Mouse (Mus musculus) neural tube, embryonic 11.5 days (tissue): Measurements from ENCODE around the gene Tlr9. TPM values are rescaled to one million over a fixed set of nuclear protein-coding genes. Genes with fewer than 3 reads are reported as not detected.

Source experiments
- ATAC-seq: fragments of 200-750 bp; cut with Nextera tagmentation; 2 replicates; pipeline ENCODE4 v1.8.0; 2017; ENCODE audit warnings: moderate number of reproducible peaks, mild to moderate bottlenecking, moderate TSS enrichment, moderate library complexity; ENCODE audit not compliant: insufficient read depth, low FRiP score, low TSS enrichment
- DNase-seq: peaks from one replicate; pipeline ENCODE4 v3.0.0-alpha.2; 2015; ENCODE audit warnings: low spot score
- H3K27ac ChIP-seq: fragments of 300-500 bp; sonication (generic); 2 replicates; pipeline ENCODE4 v1.5.1; 2014; ENCODE audit warnings: low read depth, mild to moderate bottlenecking, low read length
- H3K27me3 ChIP-seq: fragments of 300-500 bp; sonication (generic); 2 replicates; pipeline ENCODE4 v1.6.1; 2014; ENCODE audit warnings: mild to moderate bottlenecking, low read length, mixed read lengths; ENCODE audit not compliant: control insufficient read depth, insufficient read depth
- H3K36me3 ChIP-seq: fragments of 300-500 bp; sonication (generic); 2 replicates; pipeline ENCODE4 v1.6.1; 2014; ENCODE audit warnings: mild to moderate bottlenecking, low read length, moderate library complexity, mixed read lengths; ENCODE audit not compliant: control insufficient read depth, insufficient read depth
- H3K4me1 ChIP-seq: fragments of 300-500 bp; sonication (generic); 2 replicates; pipeline ENCODE4 v1.6.1; 2014; ENCODE audit warnings: low read length, mixed read lengths; ENCODE audit not compliant: control insufficient read depth, insufficient read depth
- H3K4me2 ChIP-seq: fragments of 300-500 bp; sonication (generic); 2 replicates; pipeline ENCODE4 v1.6.1; 2014; ENCODE audit warnings: low read depth, mild to moderate bottlenecking, moderate library complexity
- H3K4me3 ChIP-seq: fragments of 300-500 bp; sonication (generic); 2 replicates; pipeline ENCODE4 v1.5.1; 2014; ENCODE audit warnings: low read depth, low read length
- H3K9ac ChIP-seq: fragments of 300-500 bp; sonication (generic); 2 replicates; pipeline ENCODE4 v1.6.1; 2014; ENCODE audit warnings: mild to moderate bottlenecking, low read length
- H3K9me3 ChIP-seq: fragments of 300-500 bp; sonication (generic); 2 replicates; pipeline ENCODE4 v1.6.1; 2016; ENCODE audit warnings: low read length; ENCODE audit not compliant: control insufficient read depth
- WGBS: fragments of 180-500 bp; shearing (Covaris S2); extraction: QIAGEN DNeasy Blood & Tissue Kit; methylation state at CpG from one replicate; pipeline ENCODE4 v1.1.7; 2014; 5-methylcytosine and 5-hydroxymethylcytosine counted together
- polyA plus RNA-seq: library from polyadenylated mRNA; unstranded; fragments of >200 nt; fragmentation: Nextera tagmentation; extraction: Ambion mirVana; gene quantifications from 2 replicates; pipeline ENCODE4 v1.2.1, GENCODE M21; 2014

Gene Tlr9
- polyA plus RNA-seq, 1 experiment from 2014 or later: not detected

GRCm38 (mm10) chr9:106233953-106234352, 11.6 kb downstream of the Tlr9 start:
- ATAC-seq (no peak), DNase-seq (no peak)
- no peak overlapping the region for H3K9ac ChIP-seq
- WGBS: 69% methylated on average over 6 of the region's 6 CpGs
- H3K4me1 ChIP-seq: no peaks in the 10 kb centered on the region
- no peaks in the 10 kb centered on the region for H3K27me3 ChIP-seq
- H3K4me2 ChIP-seq: no peak overlapping the region
- H3K9me3 ChIP-seq: no peaks in the 10 kb centered on the region
- H3K36me3 ChIP-seq: peaks cover 20% of the 10 kb centered on the region
- no peak overlapping the region for H3K4me3 ChIP-seq
- no peak overlapping the region for H3K27ac ChIP-seq

DNA sequence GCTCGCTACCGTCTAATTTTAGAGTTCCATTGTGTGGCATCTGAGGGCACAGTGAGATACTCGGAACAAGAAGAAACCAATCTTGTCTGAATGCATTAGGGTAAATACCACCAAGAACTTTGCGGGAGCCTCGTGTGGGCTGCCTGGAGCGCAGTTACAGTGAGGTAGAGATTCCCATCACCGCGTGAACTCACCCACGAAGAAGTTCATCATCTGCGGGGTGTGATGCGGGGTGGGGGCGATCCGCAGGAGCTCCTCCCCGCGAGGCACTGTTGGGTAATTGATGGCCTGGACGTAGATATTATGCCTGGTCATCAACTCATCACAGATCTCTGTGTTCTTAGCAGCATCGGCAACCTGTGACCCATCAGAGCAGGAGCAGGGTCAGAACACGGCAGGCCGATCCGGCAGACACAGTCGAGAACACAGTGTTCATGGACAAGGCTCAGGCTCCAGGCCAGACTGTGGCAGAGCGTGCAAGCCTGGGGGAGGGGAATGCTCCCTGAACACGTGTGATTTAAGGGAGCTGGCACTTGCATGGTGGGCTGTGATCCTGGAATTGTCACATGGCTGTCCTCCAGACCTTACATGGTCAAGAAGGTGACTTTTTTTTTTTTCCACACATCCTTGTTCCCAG, 12.9 kb downstream of the Tlr9 start:
- no peak for DNase-seq
- H3K9ac ChIP-seq: no peak overlapping the region
- no peak overlapping the region for H3K4me2 ChIP-seq
- peaks cover 20% of the 10 kb centered on the region for H3K36me3 ChIP-seq
- H3K4me1 ChIP-seq: no peaks in the 10 kb centered on the region
- no peaks in the 10 kb centered on the region for H3K27me3 ChIP-seq
- no peak for ATAC-seq
- WGBS: 89% methylated on average over 23 of the region's 23 CpGs
- H3K9me3 ChIP-seq: no peaks in the 10 kb centered on the region
- no peak overlapping the region for H3K27ac ChIP-seq
- no peak overlapping the region for H3K4me3 ChIP-seq

GRCm38 (mm10) chr9:106236156-106236817, 13.9 kb downstream of the Tlr9 start:
- no peaks in the 10 kb centered on the region for H3K4me1 ChIP-seq
- 92% methylated on average over 23 of the region's 23 CpGs for WGBS
- H3K36me3 ChIP-seq: peaks cover 22% of the 10 kb centered on the region
- H3K9me3 ChIP-seq: no peaks in the 10 kb centered on the region
- H3K4me3 ChIP-seq: no peak overlapping the region
- no peak overlapping the region for H3K9ac ChIP-seq
- H3K27me3 ChIP-seq: no peaks in the 10 kb centered on the region
- ATAC-seq: no peak
- no peak overlapping the region for H3K4me2 ChIP-seq
- no peak for DNase-seq
- H3K27ac ChIP-seq: no peak overlapping the region

DNA sequence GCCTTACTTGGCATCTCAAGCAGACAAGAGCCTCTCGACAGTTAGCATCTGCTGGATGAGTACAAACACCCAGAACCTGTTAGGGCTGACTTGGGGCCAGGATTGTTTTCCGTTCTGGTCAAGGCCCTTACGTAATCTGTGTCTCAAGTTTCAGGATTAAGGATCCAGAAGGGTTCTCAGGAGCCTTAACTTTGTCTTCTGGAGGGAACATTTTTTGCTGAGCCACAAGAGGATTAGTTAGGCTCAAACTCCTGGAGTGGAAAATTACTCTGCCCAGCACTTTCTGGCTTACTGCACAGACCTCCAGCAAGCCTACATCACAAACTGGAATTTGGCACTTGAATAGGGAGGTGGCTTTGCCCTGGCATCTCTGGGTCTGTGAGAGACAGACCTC, 14.4 kb downstream of the Tlr9 start:
- 81% methylated on average over 3 of the region's 3 CpGs for WGBS
- Histone ChIP-seq H3K27me3 (no peaks in the 10 kb centered on the region), H3K4me3 (no peak overlapping the region), H3K4me2 (no peak overlapping the region), H3K4me1 (no peaks in the 10 kb centered on the region), H3K9me3 (no peaks in the 10 kb centered on the region), H3K9ac (no peak overlapping the region), H3K27ac (no peak overlapping the region), H3K36me3 (peaks cover 25% of the 10 kb centered on the region)
- ATAC-seq (no peak), DNase-seq (no peak)

DNA sequence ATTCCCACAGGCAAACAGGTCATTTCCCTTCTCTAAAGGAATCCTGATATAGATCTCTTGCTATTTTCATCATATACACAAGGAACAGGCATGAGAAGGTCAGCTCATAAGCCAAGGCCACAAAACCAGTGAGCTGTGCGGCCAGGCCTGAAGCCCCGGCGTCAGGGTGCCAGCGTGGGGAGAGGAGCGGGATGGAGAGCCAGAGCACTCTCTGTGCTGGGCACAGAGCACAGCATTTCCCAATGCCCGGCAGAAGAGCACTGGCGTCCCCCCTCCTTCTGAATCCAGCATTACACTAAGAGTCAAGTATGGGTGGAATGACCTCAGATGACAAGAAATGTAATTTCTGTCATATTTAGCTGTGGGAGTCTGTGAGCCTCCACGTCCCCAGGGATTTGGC, 15.0 kb downstream of the Tlr9 start:
- Histone ChIP-seq H3K4me2 (no peak overlapping the region), H3K9me3 (no peaks in the 10 kb centered on the region), H3K4me3 (no peak overlapping the region), H3K4me1 (no peaks in the 10 kb centered on the region), H3K27me3 (no peaks in the 10 kb centered on the region), H3K36me3 (peaks cover 25% of the 10 kb centered on the region), H3K9ac (no peak overlapping the region), H3K27ac (no peak overlapping the region)
- 90% methylated on average over 8 of the region's 8 CpGs for WGBS
- DNase-seq (no peak), ATAC-seq (no peak)

GRCm38 (mm10) chr9:106237878-106238277, 15.5 kb downstream of the Tlr9 start:
- Histone ChIP-seq H3K9ac (no peak overlapping the region), H3K36me3 (peaks cover 27% of the 10 kb centered on the region), H3K27me3 (no peaks in the 10 kb centered on the region), H3K4me3 (no peak overlapping the region), H3K9me3 (no peaks in the 10 kb centered on the region), H3K27ac (no peak overlapping the region), H3K4me1 (no peaks in the 10 kb centered on the region), H3K4me2 (no peak overlapping the region)
- ATAC-seq (no peak), DNase-seq (no peak)
- 94% methylated on average over 10 of the region's 10 CpGs for WGBS

DNA sequence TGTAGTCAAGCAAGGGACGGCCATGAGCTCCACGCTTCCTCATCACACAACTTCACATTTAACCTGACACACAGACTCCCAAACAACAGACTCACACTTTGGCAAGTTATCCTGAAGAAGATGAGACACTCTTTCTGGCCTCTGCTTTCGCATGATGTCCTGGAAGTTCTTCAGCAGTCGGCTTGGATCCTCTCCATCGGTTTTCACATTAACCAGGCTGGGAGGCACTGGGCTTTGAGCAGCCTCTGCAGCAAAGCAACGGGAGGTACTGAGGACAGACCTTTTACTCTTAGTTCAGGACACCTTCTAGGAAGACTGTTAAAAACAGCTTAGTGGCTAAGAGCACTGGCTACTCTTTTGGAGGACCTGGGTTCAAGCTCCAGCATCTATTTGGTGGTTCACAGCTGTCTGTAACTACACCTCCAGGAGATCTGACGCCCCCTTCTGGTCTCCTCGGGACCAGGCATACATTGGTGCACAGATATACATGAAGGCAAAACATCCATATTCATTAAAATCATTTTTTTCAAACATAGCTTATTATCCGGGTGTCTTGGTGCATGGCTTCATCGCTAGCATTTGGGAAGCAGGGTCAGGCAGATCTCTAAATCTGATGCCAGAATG, 19.3 kb downstream of the Tlr9 start:
- H3K4me2 ChIP-seq: no peak overlapping the region
- WGBS: 88% methylated on average over 10 of the region's 10 CpGs
- no peaks in the 10 kb centered on the region for H3K9me3 ChIP-seq
- ATAC-seq (no peak), DNase-seq (no peak)
- no peak overlapping the region for H3K9ac ChIP-seq
- no peak overlapping the region for H3K27ac ChIP-seq
- no peaks in the 10 kb centered on the region for H3K27me3 ChIP-seq
- no peak overlapping the region for H3K4me3 ChIP-seq
- H3K36me3 ChIP-seq: peaks cover 15% of the 10 kb centered on the region
- peaks cover 2% of the 10 kb centered on the region; the same call in 1 of the 2 replicates for H3K4me1 ChIP-seq

DNA sequence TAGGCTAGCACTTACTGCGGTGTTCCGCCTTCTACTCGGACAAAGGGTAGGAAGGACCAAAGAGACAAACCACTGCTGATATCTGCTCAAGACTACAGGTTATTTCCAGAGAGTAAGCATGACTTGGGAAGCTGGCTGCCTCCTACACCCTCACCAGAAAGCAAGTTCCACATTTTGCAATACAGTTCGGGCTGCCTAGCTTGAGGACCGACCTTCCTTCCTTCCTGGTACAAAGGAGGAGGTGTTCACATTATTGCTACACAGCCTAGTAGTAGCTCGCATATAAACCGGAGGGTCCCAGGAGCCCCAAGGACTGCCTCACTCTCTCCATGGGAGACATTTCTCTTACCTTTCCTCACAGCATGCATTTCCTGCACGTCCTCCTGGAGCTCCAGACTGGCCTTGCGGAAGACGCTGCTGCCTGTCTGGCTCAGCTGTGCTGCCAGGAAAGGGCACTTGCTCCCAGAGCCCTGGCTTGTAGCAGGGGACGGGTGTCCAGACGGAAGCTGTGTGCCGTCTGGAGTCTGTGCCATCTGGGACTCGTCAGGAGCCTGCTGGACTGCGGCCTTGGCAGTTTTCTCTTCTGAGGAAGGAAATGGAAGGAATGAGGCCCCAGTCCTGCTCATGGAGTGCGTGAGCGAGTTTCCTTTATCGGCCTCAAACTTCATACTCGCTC, 20.6 kb downstream of the Tlr9 start:
- Histone ChIP-seq H3K27me3 (no peaks in the 10 kb centered on the region), H3K4me2 (no peak overlapping the region), H3K27ac (no peak overlapping the region), H3K36me3 (peaks cover 12% of the 10 kb centered on the region), H3K4me3 (no peak overlapping the region), H3K9me3 (no peaks in the 10 kb centered on the region), H3K4me1 (peaks cover 7% of the 10 kb centered on the region; the same call in 1 of the 2 replicates), H3K9ac (no peak overlapping the region)
- DNase-seq (no peak), ATAC-seq (no peak)
- 79% methylated on average over 19 of the region's 19 CpGs for WGBS
